Mouse (Mus musculus) intestine, postnatal 0 days (tissue): ENCODE measurements around the gene Setd2. TPM values are rescaled to one million over a fixed set of nuclear protein-coding genes. Genes with fewer than 3 reads are reported as not detected.

Experiments used
- ATAC-seq: fragments of 200-750 bp; cut with Nextera tagmentation; 2 replicates; pipeline ENCODE4 v1.8.0; 2017; ENCODE audit warnings: mild to moderate bottlenecking, moderate TSS enrichment, moderate library complexity
- H3K27ac ChIP-seq: fragments of 300-500 bp; sonication (generic); 2 replicates; pipeline ENCODE4 v1.5.1; 2014; ENCODE audit warnings: mild to moderate bottlenecking, low read depth, low read length, moderate library complexity
- H3K27me3 ChIP-seq: fragments of 300-500 bp; sonication (generic); replicated peaks from 2 replicates; pipeline ENCODE4 v1.6.1; 2014; ENCODE audit warnings: low read length, mixed read lengths; ENCODE audit not compliant: control insufficient read depth, insufficient read depth
- H3K36me3 ChIP-seq: fragments of 300-500 bp; sonication (generic); 2 replicates; pipeline ENCODE4 v1.6.1; 2014; ENCODE audit warnings: mild to moderate bottlenecking, moderate library complexity; ENCODE audit not compliant: control insufficient read depth, insufficient read depth
- H3K4me1 ChIP-seq: fragments of 300-500 bp; sonication (generic); replicated peaks from 2 replicates; pipeline ENCODE4 v1.6.1; 2014; ENCODE audit warnings: antibody characterized with exemption, low read length, mixed read lengths; ENCODE audit not compliant: control insufficient read depth, insufficient read depth
- H3K4me2 ChIP-seq: fragments of 300-500 bp; sonication (generic); replicated peaks from 2 replicates; pipeline ENCODE4 v1.6.1; 2014; ENCODE audit warnings: low read depth, mild to moderate bottlenecking, moderate library complexity
- H3K4me3 ChIP-seq: fragments of 300-500 bp; sonication (generic); 2 replicates; pipeline ENCODE4 v1.5.1; 2014; ENCODE audit warnings: low read depth, low read length
- H3K9ac ChIP-seq: fragments of 300-500 bp; sonication (generic); 2 replicates; pipeline ENCODE4 v1.6.1; 2014; ENCODE audit warnings: mild to moderate bottlenecking, low read depth, low read length
- H3K9me3 ChIP-seq: fragments of 300-500 bp; sonication (generic); 2 replicates; pipeline ENCODE4 v1.6.1; 2016; ENCODE audit warnings: mixed run types; ENCODE audit not compliant: control insufficient read depth
- CTCF ChIP-seq: sonication (generic); IDR thresholded peaks from 2 replicates; pipeline ENCODE4 v1.5.1; 2016; ENCODE audit warnings: low read depth, mild to moderate bottlenecking, control low read depth, antibody characterized with exemption, moderate library complexity
- WGBS: fragments of 180-500 bp; shearing (Covaris S2); extraction: QIAGEN DNeasy Blood & Tissue Kit; methylation state at CpG from one replicate; pipeline ENCODE4 v1.1.7; 2014; 5-methylcytosine and 5-hydroxymethylcytosine counted together
- polyA plus RNA-seq: library from polyadenylated mRNA; unstranded; fragments of >200 nt; fragmentation: Nextera tagmentation; extraction: Ambion mirVana; gene quantifications from 2 replicates; pipeline ENCODE4 v1.2.1, GENCODE M21; 2015

Setd2 gene
- polyA plus RNA-seq, 1 experiment from 2014 or later = 12.4 TPM

GRCm38 (mm10) chr9:110531151-110531791, 1.1 kb upstream of the Setd2 start:
- no peaks in the 10 kb centered on the region for H3K4me1 ChIP-seq
- no peak overlapping the region for H3K27ac ChIP-seq
- no peak for ATAC-seq
- no peak overlapping the region for H3K9ac ChIP-seq
- H3K9me3 ChIP-seq = no peaks in the 10 kb centered on the region
- no peak for TF ChIP-seq CTCF
- no peaks in the 10 kb centered on the region for H3K36me3 ChIP-seq
- H3K4me2 ChIP-seq = peak overlapping the region; percentile 80
- H3K27me3 ChIP-seq = no peaks in the 10 kb centered on the region
- H3K4me3 ChIP-seq = peak overlapping the region; percentile 78
- WGBS = 30% methylated on average over 6 of the region's 6 CpGs

GRCm38 (mm10) chr9:110531914-110532489, 395 bp upstream of the Setd2 start:
- peak overlapping the region; percentile 99 for H3K27ac ChIP-seq
- H3K9ac ChIP-seq = peak overlapping the region; percentile 99
- no peaks in the 10 kb centered on the region for H3K36me3 ChIP-seq
- H3K9me3 ChIP-seq = no peaks in the 10 kb centered on the region
- peak; percentile 91 for TF ChIP-seq CTCF
- ATAC-seq = peak; percentile 97
- peak overlapping the region; percentile 80 for H3K4me2 ChIP-seq
- H3K27me3 ChIP-seq = no peaks in the 10 kb centered on the region
- 0% methylated on average over 51 of the region's 53 CpGs for WGBS
- no peaks in the 10 kb centered on the region for H3K4me1 ChIP-seq
- H3K4me3 ChIP-seq = peak overlapping the region; percentile 78

- Histone ChIP-seq H3K36me3 (no peaks in the 10 kb centered on the region), H3K4me3 (peak overlapping the region; percentile 78), H3K4me1 (no peaks in the 10 kb centered on the region), H3K9ac (peak overlapping the region; percentile 99), H3K27ac (no peak overlapping the region), H3K9me3 (no peaks in the 10 kb centered on the region), H3K4me2 (peak overlapping the region; percentile 80), H3K27me3 (no peaks in the 10 kb centered on the region)
- 13% methylated on average over 5 of the region's 5 CpGs for WGBS
- TF ChIP-seq CTCF = no peak
- no peak for ATAC-seq
Observed at GRCm38 (mm10) chr9:110533645-110534044, 1.2 kb downstream of the Setd2 start.

- H3K4me2 ChIP-seq = no peak overlapping the region
- 82% methylated on average over 2 of the region's 2 CpGs for WGBS
Observed at GRCm38 (mm10) chr9:110535114-110535513, 2.7 kb downstream of the Setd2 start.

GRCm38 (mm10) chr9:110536636-110537035, 4.2 kb downstream of the Setd2 start:
- Histone ChIP-seq H3K4me1 (no peaks in the 10 kb centered on the region), H3K4me3 (no peak overlapping the region), H3K4me2 (no peak overlapping the region), H3K36me3 (no peaks in the 10 kb centered on the region), H3K27ac (no peak overlapping the region), H3K9me3 (no peaks in the 10 kb centered on the region), H3K27me3 (no peaks in the 10 kb centered on the region), H3K9ac (no peak overlapping the region)
- no peak for TF ChIP-seq CTCF
- WGBS = 81% methylated on average over 2 of the region's 2 CpGs
- no peak for ATAC-seq

More at GRCm38 (mm10) chr9:110535114-110535513, 2.7 kb downstream of the Setd2 start:
- H3K4me1 ChIP-seq = no peaks in the 10 kb centered on the region
- no peaks in the 10 kb centered on the region for H3K27me3 ChIP-seq
- H3K9me3 ChIP-seq = no peaks in the 10 kb centered on the region
- no peak for ATAC-seq
- H3K9ac ChIP-seq = no peak overlapping the region
- TF ChIP-seq CTCF = no peak
- H3K4me3 ChIP-seq = no peak overlapping the region
- no peaks in the 10 kb centered on the region for H3K36me3 ChIP-seq
- H3K27ac ChIP-seq = no peak overlapping the region

GRCm38 (mm10) chr9:110538511-110538910, 6.1 kb downstream of the Setd2 start:
- no peak overlapping the region for H3K4me2 ChIP-seq
- no peaks in the 10 kb centered on the region for H3K9me3 ChIP-seq
- no peaks in the 10 kb centered on the region for H3K4me1 ChIP-seq
- H3K36me3 ChIP-seq = no peaks in the 10 kb centered on the region; the same call in 1 of the 2 replicates
- no peak overlapping the region for H3K4me3 ChIP-seq
- H3K27me3 ChIP-seq = no peaks in the 10 kb centered on the region
- H3K9ac ChIP-seq = no peak overlapping the region
- no peak overlapping the region for H3K27ac ChIP-seq
- no peak for ATAC-seq
- no peak for TF ChIP-seq CTCF
